Mouse (Mus musculus) fat pad, adult 2 months (tissue): ENCODE results near the gene Tas2r126.
"Not testable (repeated sequence)": the region's sequence is repeated elsewhere in the genome, so short reads cannot be mapped to it uniquely, and the experiment has no call there.

Source experiments
- DNase-seq: peaks from one replicate; pipeline ENCODE4 v3.0.0-alpha.2; 2011; ENCODE audit warnings: low read depth, low spot score; ENCODE audit errors: extremely low read depth

Tas2r126 gene

DNA sequence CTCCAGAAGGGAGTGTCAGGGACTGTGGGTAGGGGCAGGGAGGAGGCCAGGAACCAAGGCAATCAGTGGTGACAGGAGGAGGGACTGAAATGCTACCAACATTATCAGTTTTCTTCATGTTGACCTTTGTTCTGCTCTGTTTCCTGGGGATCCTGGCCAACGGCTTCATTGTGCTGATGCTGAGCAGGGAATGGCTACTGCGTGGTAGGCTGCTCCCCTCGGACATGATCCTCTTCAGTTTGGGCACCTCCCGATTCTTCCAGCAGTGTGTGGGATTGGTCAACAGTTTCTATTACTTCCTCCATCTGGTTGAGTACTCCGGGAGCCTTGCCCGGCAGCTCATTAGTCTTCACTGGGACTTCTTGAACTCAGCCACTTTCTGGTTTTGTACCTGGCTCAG, at the start of gene Tas2r126:
Gene Tas2r126, plus strand, starts transcription at position 90 of the 400 bp plus-strand sequence.
- no peak for DNase-seq

GRCm38 (mm10) chr6:42385635-42386034, 48.7 kb upstream of the Tas2r126 start:
- no peak for DNase-seq

- DNase-seq = no peak
Observed at GRCm38 (mm10) chr6:42391796-42392330, 42.5 kb upstream of the Tas2r126 start.

DNA sequence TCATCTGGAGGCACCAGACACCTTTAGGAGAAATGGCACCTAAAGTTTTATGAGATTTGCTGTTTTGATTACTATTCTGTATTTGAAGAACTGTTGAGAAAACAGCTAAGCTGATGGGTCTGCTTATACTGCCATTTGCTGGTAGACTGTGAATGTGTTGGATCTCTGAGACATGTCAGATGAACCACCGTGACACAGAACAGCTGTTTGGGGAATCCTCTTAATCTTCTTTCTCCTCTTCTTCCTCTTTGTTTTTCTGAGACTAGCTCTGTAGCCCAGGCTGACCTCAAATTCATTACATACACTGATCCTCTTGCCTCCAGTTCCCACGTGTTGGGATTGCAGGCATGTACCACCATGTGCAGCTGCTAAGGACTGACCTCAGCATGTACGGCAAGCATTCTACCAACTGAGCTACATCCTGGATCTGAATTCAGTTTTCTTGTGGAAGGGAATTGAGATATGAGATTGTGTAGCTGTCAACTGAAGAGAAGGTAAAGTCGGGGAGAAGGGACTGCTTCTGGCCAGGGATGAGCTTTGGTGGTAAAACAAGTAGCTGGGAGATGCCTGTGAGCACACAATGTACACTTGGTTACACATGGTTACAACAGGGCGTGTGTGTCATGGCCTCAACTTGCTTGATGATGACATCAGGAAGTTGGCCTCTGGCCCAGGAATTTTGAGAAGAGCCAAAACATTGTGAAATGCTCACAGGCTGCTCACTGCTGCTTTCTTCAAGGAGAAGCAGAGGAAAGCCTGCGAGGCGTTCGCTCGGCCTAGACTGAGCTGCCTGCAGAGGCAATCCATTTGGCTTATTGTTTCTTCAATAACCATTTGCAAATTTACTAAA, 38.1 kb upstream of the Tas2r126 start:
- peak; percentile 96 for DNase-seq

- no peak for DNase-seq
Observed at GRCm38 (mm10) chr6:42397041-42397657, 37.2 kb upstream of the Tas2r126 start.

- no peak for DNase-seq
Observed at GRCm38 (mm10) chr6:42398285-42398684, 36.0 kb upstream of the Tas2r126 start.

GRCm38 (mm10) chr6:42398998-42399397, 35.3 kb upstream of the Tas2r126 start:
- no peak for DNase-seq

DNA sequence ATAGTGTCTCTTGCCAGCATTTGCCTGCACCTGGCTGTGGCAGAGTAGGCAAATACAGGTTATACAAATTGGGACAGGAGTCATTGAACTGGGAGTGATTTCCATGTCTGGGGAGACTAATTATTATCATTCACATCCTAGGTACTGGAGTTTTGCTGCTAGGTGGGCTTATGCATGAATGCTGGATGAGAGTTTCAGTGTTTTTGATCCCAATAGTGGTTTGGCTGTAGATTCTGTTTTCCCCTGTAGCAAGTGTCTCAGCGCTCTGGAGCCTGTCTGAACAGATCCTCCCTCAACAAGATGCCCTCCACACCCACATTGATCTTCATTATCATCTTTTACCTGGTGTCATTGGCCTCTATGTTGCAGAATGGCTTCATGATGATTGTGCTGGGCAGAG, 34.4 kb upstream of the Tas2r126 start, which contains the start of gene Tas2r143:
Gene Tas2r143, plus strand, starts transcription at position 301 of the 400 bp plus-strand sequence.
- no peak for DNase-seq

DNA sequence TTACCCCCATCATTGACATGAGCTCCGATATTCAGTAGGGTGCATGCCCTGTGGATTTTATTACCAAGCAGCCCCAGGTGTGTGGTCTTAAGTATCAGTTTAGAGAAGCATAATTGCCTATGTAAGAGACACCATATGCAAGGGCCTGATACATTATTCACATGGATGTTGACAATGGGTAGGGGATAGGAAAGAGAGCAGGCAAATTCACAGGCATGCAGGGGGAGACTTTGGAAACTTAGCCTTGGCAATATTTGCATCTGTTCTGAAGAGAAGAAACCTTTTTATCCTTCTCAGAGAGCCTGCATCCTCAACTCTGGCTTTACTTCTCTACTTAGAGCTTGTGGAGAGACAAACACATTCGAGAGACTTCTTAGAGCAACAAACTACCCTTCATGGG, 29.2 kb upstream of the Tas2r126 start, which contains the start of gene Tas2r135:
Gene Tas2r135, plus strand, starts transcription at position 301 of the 400 bp plus-strand sequence.
- no peak for DNase-seq

DNA sequence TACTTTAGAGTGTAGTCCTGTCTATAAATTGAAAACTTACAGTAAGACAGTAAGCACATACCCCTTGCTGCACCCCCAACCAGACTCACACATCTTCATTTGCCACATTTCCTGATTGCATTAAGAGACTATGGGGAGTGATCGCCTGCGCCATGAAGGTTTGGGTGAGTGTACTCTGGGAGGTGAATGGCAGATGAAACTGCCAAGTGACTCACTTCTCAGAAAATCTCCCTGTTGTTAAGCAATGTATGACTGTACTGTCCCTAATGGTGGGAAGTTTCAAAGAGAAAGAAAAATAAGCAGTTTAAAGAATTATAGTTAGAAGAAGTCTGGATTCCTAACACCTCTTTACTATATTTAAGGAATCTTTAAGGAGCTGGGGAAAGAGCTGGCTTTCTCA, 14.9 kb upstream of the Tas2r126 start:
- DNase-seq = no peak

- DNase-seq = no peak
Observed at GRCm38 (mm10) chr6:42421439-42421838, 12.9 kb upstream of the Tas2r126 start.

DNA sequence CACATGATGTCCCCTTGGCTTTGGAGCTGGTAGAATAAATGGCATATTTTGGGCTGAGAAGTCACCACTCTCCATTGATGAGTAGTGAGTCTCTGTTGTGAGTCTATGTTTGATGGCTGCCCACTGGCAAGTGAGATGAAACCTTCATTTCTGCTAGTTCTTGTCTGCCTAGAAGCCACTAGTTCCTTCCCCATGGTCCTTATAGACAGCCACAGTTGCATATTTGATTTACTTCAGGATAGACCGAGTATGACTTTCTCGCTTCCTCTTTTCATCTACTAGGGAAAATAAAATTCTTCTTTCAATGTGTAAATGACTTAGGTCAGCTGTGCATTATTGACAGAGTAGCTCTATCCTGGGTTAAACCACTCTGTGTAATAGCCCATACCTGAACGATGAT, 9.9 kb upstream of the Tas2r126 start:
- DNase-seq = no peak

- no peak for DNase-seq
Observed at GRCm38 (mm10) chr6:42426337-42426736, 8.0 kb upstream of the Tas2r126 start.

DNA sequence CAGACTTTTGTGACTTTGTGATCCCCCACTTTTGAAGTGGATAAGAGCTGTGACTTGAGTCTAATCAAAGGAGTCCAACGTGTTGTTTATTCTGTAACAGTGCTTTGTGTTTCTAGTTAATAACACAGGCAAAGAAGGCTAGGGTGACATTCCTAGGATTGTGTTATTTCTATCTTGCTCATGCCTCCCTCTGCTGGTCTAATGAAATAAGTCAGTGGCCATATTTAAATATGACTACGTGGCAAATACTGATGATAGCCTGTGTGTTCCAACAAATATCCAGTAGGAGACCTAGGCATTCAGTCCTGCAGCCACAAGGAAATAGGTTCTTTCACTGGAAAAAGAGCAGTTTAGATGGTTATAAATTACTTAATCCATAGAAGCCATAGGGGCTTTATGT, 781 bp upstream of the Tas2r126 start:
- DNase-seq = no peak

DNA sequence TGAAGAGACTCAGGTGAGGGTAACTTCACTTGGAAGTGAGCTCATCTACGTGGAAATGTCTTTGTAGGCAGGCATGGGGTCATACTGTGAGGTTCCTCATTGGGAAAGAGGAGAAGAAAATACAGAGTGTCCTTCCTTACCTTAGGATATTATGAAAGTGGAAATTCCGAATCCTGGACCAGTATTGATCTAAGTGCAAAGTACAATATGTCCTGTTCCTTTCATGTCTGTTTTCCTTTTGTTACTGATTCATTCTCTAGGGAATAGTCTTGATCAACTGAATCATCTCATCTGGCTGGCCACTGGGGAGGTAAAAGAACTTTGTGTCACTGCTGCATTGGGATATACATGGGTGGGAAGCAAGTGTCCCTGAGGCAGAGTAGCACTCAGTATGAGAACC, 1.2 kb downstream of the Tas2r126 start:
- DNase-seq = no peak

DNA sequence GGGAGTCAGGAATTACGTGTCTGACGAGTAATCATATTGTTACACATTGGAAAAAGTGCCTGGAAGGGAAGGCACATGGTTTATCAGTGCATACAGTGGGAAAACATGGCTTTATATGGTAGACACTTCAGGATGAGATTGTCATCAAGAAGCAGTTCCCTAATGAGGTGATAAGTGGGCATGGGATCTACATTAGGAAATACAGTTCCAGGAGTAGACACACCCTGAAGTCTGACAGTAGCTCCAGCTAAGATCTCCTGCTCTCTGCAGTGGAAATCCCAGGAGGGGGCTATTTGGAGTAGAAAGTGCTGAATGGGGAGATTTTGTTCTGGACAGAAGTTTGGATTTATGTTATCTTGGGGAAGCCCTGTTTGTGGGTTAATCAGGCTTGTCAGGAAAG, 7.1 kb downstream of the Tas2r126 start:
- no peak for DNase-seq

DNA sequence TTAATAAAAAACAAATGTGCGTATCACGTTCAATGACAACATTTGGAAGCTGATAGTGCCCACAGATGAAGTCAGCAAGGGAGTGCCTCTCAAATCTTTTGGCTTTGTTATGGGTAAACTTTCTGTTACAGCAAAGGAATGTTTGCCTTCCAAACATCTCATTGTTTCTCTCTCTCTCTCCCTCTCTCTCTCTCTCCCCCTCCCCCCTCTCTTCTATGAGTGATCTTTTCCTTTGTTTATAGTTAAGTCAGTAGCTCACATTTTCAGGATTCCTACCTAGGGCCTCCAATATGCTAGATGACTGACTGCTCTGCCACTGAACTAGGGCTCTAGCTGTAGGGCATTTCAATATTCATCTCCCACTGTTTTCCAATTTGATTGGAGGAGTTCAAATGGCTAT, 10.2 kb downstream of the Tas2r126 start:
- no peak for DNase-seq

- DNase-seq = no peak
Observed at GRCm38 (mm10) chr6:42447381-42447780, 13.0 kb downstream of the Tas2r126 start.

GRCm38 (mm10) chr6:42465096-42465495, 30.8 kb downstream of the Tas2r126 start, which contains the start of gene Olfr458:
Gene Olfr458, minus strand, starts transcription at chr6:42465196.
- DNase-seq = no peak

DNA sequence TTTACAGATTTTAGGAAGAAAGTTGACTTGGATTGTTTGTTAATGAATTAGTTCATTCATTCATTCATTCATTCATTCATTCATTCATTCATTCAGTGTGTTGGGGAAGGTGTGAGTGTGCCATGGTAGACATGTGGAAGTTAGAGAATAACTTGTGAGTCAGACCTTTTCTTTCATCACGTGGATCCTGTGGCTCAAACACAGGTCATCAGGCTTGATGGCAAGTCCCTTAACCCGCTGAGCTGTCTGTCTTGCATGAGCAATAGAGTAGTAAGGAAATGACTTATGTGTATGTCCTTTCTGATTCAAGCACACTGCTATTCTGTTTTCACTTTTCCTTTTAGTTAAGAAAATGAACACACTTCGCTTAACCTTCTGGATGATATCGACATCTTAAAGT, 36.2 kb downstream of the Tas2r126 start:
- DNase-seq = no peak

- DNase-seq = not testable (repeated sequence)
Observed at GRCm38 (mm10) chr6:42471298-42471697, 37.0 kb downstream of the Tas2r126 start.

DNA sequence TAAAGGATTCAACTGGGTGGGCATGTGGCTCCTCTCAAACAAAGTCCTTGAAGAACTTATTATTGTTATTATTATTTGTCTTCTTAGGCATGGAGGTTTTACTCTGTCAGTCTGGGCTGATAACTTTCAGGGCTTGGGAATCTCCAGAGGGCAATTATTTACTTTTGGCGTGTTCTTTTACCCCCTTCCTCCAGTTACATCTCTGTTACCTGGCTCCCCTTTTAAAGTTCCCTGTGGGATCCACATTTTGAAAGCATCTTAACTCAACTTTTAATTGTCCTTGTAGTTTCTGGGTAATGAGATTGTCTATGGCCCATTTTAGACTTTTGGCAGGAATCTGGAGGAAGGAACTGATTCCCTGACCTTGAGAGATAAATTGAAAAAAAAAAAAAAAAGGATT, 41.9 kb downstream of the Tas2r126 start, which contains the start of gene Olfr457:
Gene Olfr457, minus strand, starts transcription at position 101 of the 400 bp plus-strand sequence.
- no peak for DNase-seq
